Comparison of ENCODE assay signal across 17 mouse cellular contexts in the genomic region with DNA sequence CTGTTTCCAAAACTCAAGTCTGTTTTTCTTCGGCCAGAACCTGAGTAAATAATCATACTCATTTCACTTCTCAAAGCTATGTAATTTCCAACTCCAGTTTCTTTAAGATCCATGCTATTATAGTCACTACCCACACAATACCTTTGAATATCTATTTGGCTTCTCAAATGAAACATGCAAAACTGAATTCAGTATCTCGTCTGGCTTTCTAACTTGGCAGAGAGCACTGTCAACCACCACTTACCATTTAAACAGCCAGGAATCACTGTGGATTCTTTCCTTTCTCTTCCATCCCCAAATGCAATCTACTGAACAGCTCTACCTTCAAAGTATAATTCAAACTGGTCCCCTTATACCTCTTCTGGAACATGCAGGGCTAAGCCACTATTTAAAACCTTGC.
"Had no signal": no experiment of that assay in that cellular context is flagged by ENCODE, and none has a peak within 500 bp of the region (broad histone marks: within the 10 kb centered on the region; RNA-seq: fewer than 3 reads in every experiment).

No protein-coding gene starts in this region.

- DNase-seq: left cerebral cortex, postnatal 4 days; liver; liver, embryonic 13.5 days; liver, postnatal 0 days; lung, adult 18-20 months; lung, adult 2 months; lung, embryonic 14.5 days; lung, postnatal 10 days; lung, postnatal 14 days; lung, postnatal 36 days; lung, postnatal 4 days; midbrain, embryonic 14.5 days had no signal

- ATAC-seq: liver, embryonic 12.5 days; liver, postnatal 0 days; lung, postnatal 0 days; midbrain, embryonic 13.5 days; midbrain, embryonic 15.5 days; midbrain, embryonic 16.5 days had no signal
